8 mouse cellular contexts compared by ENCODE assay signal in the genomic region with DNA sequence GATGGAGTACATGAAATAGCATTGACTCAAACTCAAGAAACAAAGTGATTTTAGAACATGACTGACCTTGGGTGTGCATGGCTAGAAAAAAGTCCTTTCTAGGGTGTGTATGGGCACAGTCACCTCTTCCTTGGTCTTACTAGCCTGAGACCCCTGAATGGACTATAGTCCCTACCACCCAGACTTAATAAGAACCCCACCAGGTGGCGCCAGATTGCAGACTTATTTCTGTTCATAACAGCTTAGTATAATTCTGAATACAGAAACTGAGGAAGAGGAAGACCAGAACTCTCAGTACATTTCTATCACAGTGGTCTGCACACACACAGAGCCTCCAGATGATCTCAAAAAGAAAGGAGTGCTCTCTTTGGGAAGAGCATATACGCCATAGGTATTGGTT.
DNase-seq lines count a peak whose midpoint lies in the region; ATAC-seq and TF ChIP-seq lines count a peak whose summit lies in the region.

No protein-coding gene starts in this region.

- no peak overlapping the region for H3K4me2 ChIP-seq in embryonic facial prominence, embryonic 14.5 days (ENCODE audit: low read depth, low read length)
- no peak overlapping the region for H3K4me2 ChIP-seq in lung, embryonic 14.5 days

- no peaks in the 10 kb centered on the region for H3K9me3 ChIP-seq in embryonic facial prominence, embryonic 14.5 days (ENCODE audit: control insufficient read depth, low read length)
- H3K9me3 ChIP-seq in lung, embryonic 14.5 days (ENCODE audit: low read depth, low read length): no peaks in the 10 kb centered on the region

- DNase-seq in cerebellum, adult 2 months: peak; percentile 16 to 36
- no peak for DNase-seq in cerebellum, adult 9-11 months
- DNase-seq in urinary bladder, postnatal 14 days (ENCODE audit: low spot score): peak; percentile 48
- no peak for DNase-seq in urinary bladder, adult 2 months (ENCODE audit: low spot score)
- DNase-seq in embryonic facial prominence, embryonic 14.5 days (ENCODE audit: low spot score): peak; percentile 58
- DNase-seq in kidney, postnatal 10 days: peak; percentile 81
- DNase-seq in lung, embryonic 14.5 days: peak; percentile 85
- DNase-seq in thymus, postnatal 14 days: peak; percentile 51

- ATAC-seq in embryonic facial prominence, embryonic 14.5 days (ENCODE audit: low read depth): no peak
- ATAC-seq in lung, embryonic 14.5 days (ENCODE audit: insufficient read depth): peak; percentile 52; the same call in 1 of the 2 replicates

- TF ChIP-seq CTCF in cerebellum, adult 2 months (IDR thresholded peaks at IDR 0.05; ENCODE audit: borderline replicate concordance, insufficient read depth, low read depth, low read length): peak; percentile 25; the same call in 1 of the 2 replicates
- peak; percentile 67 for TF ChIP-seq CTCF in lung, embryonic 14.5 days (IDR thresholded peaks at IDR 0.05; ENCODE audit: low read depth)

- H3K4me1 ChIP-seq in cerebellum, adult 2 months (ENCODE audit: control insufficient read depth, insufficient read depth, low read length): no peaks in the 10 kb centered on the region
- peaks cover 3% of the 10 kb centered on the region for H3K4me1 ChIP-seq in embryonic facial prominence, embryonic 14.5 days (ENCODE audit: control insufficient read depth, insufficient read depth, low read length)
- no peaks in the 10 kb centered on the region for H3K4me1 ChIP-seq in lung, embryonic 14.5 days (ENCODE audit: insufficient read depth)

- H3K27ac ChIP-seq in cerebellum, adult 2 months (ENCODE audit: insufficient read depth, low read length): no peak overlapping the region
- H3K27ac ChIP-seq in embryonic facial prominence, embryonic 14.5 days (replicated peaks; ENCODE audit: low read depth, low read length): no peak overlapping the region
- no peak overlapping the region for H3K27ac ChIP-seq in lung, embryonic 14.5 days (ENCODE audit: low read depth)

- H3K27me3 ChIP-seq in cerebellum, adult 2 months (ENCODE audit: control insufficient read depth, insufficient read depth, low read length): no peaks in the 10 kb centered on the region
- no peaks in the 10 kb centered on the region for H3K27me3 ChIP-seq in embryonic facial prominence, embryonic 14.5 days (replicated peaks; ENCODE audit: control insufficient read depth, insufficient read depth, low read length)
- H3K27me3 ChIP-seq in lung, embryonic 14.5 days (ENCODE audit: insufficient read depth, low read length): no peaks in the 10 kb centered on the region

- peaks cover 45% of the 10 kb centered on the region for H3K36me3 ChIP-seq in embryonic facial prominence, embryonic 14.5 days (ENCODE audit: control insufficient read depth, insufficient read depth, low read length)
- peaks cover 15% of the 10 kb centered on the region; the same call in 1 of the 2 replicates for H3K36me3 ChIP-seq in lung, embryonic 14.5 days (ENCODE audit: insufficient read depth)

- WGBS in cerebellum, adult 2 months: 65% methylated on average over 2 of the region's 2 CpGs
- WGBS in embryonic facial prominence, embryonic 14.5 days: 47% methylated on average over 2 of the region's 2 CpGs
- 45% methylated on average over 2 of the region's 2 CpGs for WGBS in lung, embryonic 14.5 days

- H3K4me3 ChIP-seq in cerebellum, adult 2 months (replicated peaks; ENCODE audit: insufficient read depth, low read depth, low read length): no peak overlapping the region
- H3K4me3 ChIP-seq in embryonic facial prominence, embryonic 14.5 days (ENCODE audit: low read depth, low read length): no peak overlapping the region
- H3K4me3 ChIP-seq in lung, embryonic 14.5 days (ENCODE audit: low read depth, low read length): no peak overlapping the region

- TF ChIP-seq POLR2A in cerebellum, adult 2 months (IDR thresholded peaks at IDR 0.05; ENCODE audit: borderline replicate concordance, insufficient read depth, low read length): no peak

- no peak overlapping the region for H3K9ac ChIP-seq in embryonic facial prominence, embryonic 14.5 days (ENCODE audit: low read depth, low read length)
- H3K9ac ChIP-seq in lung, embryonic 14.5 days: no peak overlapping the region

Comparison
In these comparisons a context has a peak if more than half of its experiments do, and no peak if none do; other contexts are left out.
1. DNase-seq: peak in cerebellum, adult 2 months (2 of 2), urinary bladder, postnatal 14 days (single experiment), embryonic facial prominence, embryonic 14.5 days (single experiment), kidney, postnatal 10 days (single experiment), lung, embryonic 14.5 days (single experiment) and thymus, postnatal 14 days (single experiment); none in cerebellum, adult 9-11 months (single experiment) and urinary bladder, adult 2 months (single experiment).